Mouse (Mus musculus): ENCODE measurements around the gene Nr1d1. TPM values are rescaled to one million over a fixed set of nuclear protein-coding genes. Genes with fewer than 3 reads are reported as not detected.

Nr1d1 gene
- polyA plus RNA-seq, 1 experiment from 2014 or later: 3.0 TPM

- H3K4me2 ChIP-seq (ENCODE audit: low read length): no peak overlapping the region
- H3K9ac ChIP-seq (replicated peaks; ENCODE audit: low read length): no peak overlapping the region
- WGBS: 89% methylated on average over 8 of the region's 8 CpGs
- H3K27me3 ChIP-seq (ENCODE audit: control insufficient read depth, insufficient read depth, low read length): no peaks in the 10 kb centered on the region
- ATAC-seq (ENCODE audit: low FRiP score, low TSS enrichment) (no peak), DNase-seq (no peak)
- no peak overlapping the region for H3K27ac ChIP-seq (replicated peaks; ENCODE audit: low read depth, low read length)
- H3K4me3 ChIP-seq (replicated peaks; ENCODE audit: low read depth, low read length): no peak overlapping the region
- peaks cover 67% of the 10 kb centered on the region for H3K36me3 ChIP-seq (ENCODE audit: control insufficient read depth, insufficient read depth, low read length)
- peaks cover 30% of the 10 kb centered on the region for H3K4me1 ChIP-seq (ENCODE audit: control insufficient read depth, insufficient read depth, low read length)
- H3K9me3 ChIP-seq (ENCODE audit: control insufficient read depth, low read length): no peaks in the 10 kb centered on the region
These were observed 11.7 kb downstream of the Nr1d1 start for GRCm38 (mm10) chr11:98763502-98763861.

GRCm38 (mm10) chr11:98762756-98763501 lies 12.2 kb downstream of the Nr1d1 start:
- Histone ChIP-seq H3K27me3 (ENCODE audit: control insufficient read depth, insufficient read depth, low read length) (no peaks in the 10 kb centered on the region), H3K27ac (replicated peaks; ENCODE audit: low read depth, low read length) (no peak overlapping the region), H3K9ac (replicated peaks; ENCODE audit: low read length) (no peak overlapping the region), H3K4me1 (ENCODE audit: control insufficient read depth, insufficient read depth, low read length) (peaks cover 25% of the 10 kb centered on the region), H3K9me3 (ENCODE audit: control insufficient read depth, low read length) (no peaks in the 10 kb centered on the region), H3K36me3 (ENCODE audit: control insufficient read depth, insufficient read depth, low read length) (peaks cover 66% of the 10 kb centered on the region), H3K4me2 (ENCODE audit: low read length) (no peak overlapping the region), H3K4me3 (replicated peaks; ENCODE audit: low read depth, low read length) (no peak overlapping the region)
- ATAC-seq (ENCODE audit: low FRiP score, low TSS enrichment) (no peak), DNase-seq (peak; percentile 54)
- WGBS: 61% methylated on average over 17 of the region's 17 CpGs

GRCm38 (mm10) chr11:98761939-98762338 lies 13.2 kb downstream of the Nr1d1 start:
- H3K36me3 ChIP-seq (ENCODE audit: control insufficient read depth, insufficient read depth, low read length): peaks cover 76% of the 10 kb centered on the region
- H3K4me2 ChIP-seq (ENCODE audit: low read length): no peak overlapping the region
- 94% methylated on average over 4 of the region's 4 CpGs for whole genome bisulfite sequencing
- peaks cover 16% of the 10 kb centered on the region for H3K4me1 ChIP-seq (ENCODE audit: control insufficient read depth, insufficient read depth, low read length)
- H3K9ac ChIP-seq (replicated peaks; ENCODE audit: low read length): no peak overlapping the region
- DNase-seq: no peak
- no peaks in the 10 kb centered on the region for H3K9me3 ChIP-seq (ENCODE audit: control insufficient read depth, low read length)
- no peaks in the 10 kb centered on the region for H3K27me3 ChIP-seq (ENCODE audit: control insufficient read depth, insufficient read depth, low read length)
- no peak for ATAC-seq (ENCODE audit: low FRiP score, low TSS enrichment)
- H3K27ac ChIP-seq (replicated peaks; ENCODE audit: low read depth, low read length): no peak overlapping the region
- no peak overlapping the region for H3K4me3 ChIP-seq (replicated peaks; ENCODE audit: low read depth, low read length)

GRCm38 (mm10) chr11:98756711-98757110 lies 18.4 kb downstream of the Nr1d1 start:
- no peak for DNase-seq
- Histone ChIP-seq H3K27ac (replicated peaks; ENCODE audit: low read depth, low read length) (no peak overlapping the region), H3K4me2 (ENCODE audit: low read length) (no peak overlapping the region), H3K9me3 (ENCODE audit: control insufficient read depth, low read length) (no peaks in the 10 kb centered on the region), H3K9ac (replicated peaks; ENCODE audit: low read length) (no peak overlapping the region), H3K36me3 (ENCODE audit: control insufficient read depth, insufficient read depth, low read length) (peaks cover 72% of the 10 kb centered on the region), H3K4me3 (replicated peaks; ENCODE audit: low read depth, low read length) (no peak overlapping the region), H3K4me1 (ENCODE audit: control insufficient read depth, insufficient read depth, low read length) (peaks cover 18% of the 10 kb centered on the region), H3K27me3 (ENCODE audit: control insufficient read depth, insufficient read depth, low read length) (no peaks in the 10 kb centered on the region)
- no peak for ATAC-seq (ENCODE audit: low FRiP score, low TSS enrichment)
- WGBS: 89% methylated on average over 12 of the region's 12 CpGs

GRCm38 (mm10) chr11:98755726-98756380 lies 19.3 kb downstream of the Nr1d1 start:
- Histone ChIP-seq H3K9me3 (ENCODE audit: control insufficient read depth, low read length) (no peaks in the 10 kb centered on the region), H3K4me1 (ENCODE audit: control insufficient read depth, insufficient read depth, low read length) (peaks cover 27% of the 10 kb centered on the region), H3K27me3 (ENCODE audit: control insufficient read depth, insufficient read depth, low read length) (no peaks in the 10 kb centered on the region), H3K36me3 (ENCODE audit: control insufficient read depth, insufficient read depth, low read length) (peaks cover 64% of the 10 kb centered on the region), H3K4me2 (ENCODE audit: low read length) (no peak overlapping the region), H3K9ac (replicated peaks; ENCODE audit: low read length) (no peak overlapping the region), H3K4me3 (replicated peaks; ENCODE audit: low read depth, low read length) (no peak overlapping the region), H3K27ac (replicated peaks; ENCODE audit: low read depth, low read length) (no peak overlapping the region)
- DNase-seq (no peak), ATAC-seq (ENCODE audit: low FRiP score, low TSS enrichment) (no peak)
- WGBS: 94% methylated on average over 6 of the region's 6 CpGs

- ATAC-seq (ENCODE audit: low FRiP score, low TSS enrichment): 0 out of 2 replicates have a peak, but pooled peaks have one; percentile 4
- no peak overlapping the region for H3K9ac ChIP-seq (replicated peaks; ENCODE audit: low read length)
- H3K36me3 ChIP-seq (ENCODE audit: control insufficient read depth, insufficient read depth, low read length): peaks cover 54% of the 10 kb centered on the region
These were observed 20.4 kb downstream of the Nr1d1 start for GRCm38 (mm10) chr11:98754621-98755181.

GRCm38 (mm10) chr11:98754151-98754620 lies 20.9 kb downstream of the Nr1d1 start:
- no peak overlapping the region for H3K4me3 ChIP-seq (replicated peaks; ENCODE audit: low read depth, low read length)
- no peaks in the 10 kb centered on the region for H3K27me3 ChIP-seq (ENCODE audit: control insufficient read depth, insufficient read depth, low read length)
- H3K36me3 ChIP-seq (ENCODE audit: control insufficient read depth, insufficient read depth, low read length): peaks cover 54% of the 10 kb centered on the region
- 77% methylated on average over 9 of the region's 9 CpGs for WGBS
- peak overlapping the region; percentile 49; the same call in 1 of the 2 replicates for H3K27ac ChIP-seq (replicated peaks; ENCODE audit: low read depth, low read length)
- no peak for ATAC-seq (ENCODE audit: low FRiP score, low TSS enrichment)
- no peak for DNase-seq
- no peak overlapping the region for H3K9ac ChIP-seq (replicated peaks; ENCODE audit: low read length)
- H3K4me2 ChIP-seq (ENCODE audit: low read length): no peak overlapping the region
- peaks cover 44% of the 10 kb centered on the region for H3K4me1 ChIP-seq (ENCODE audit: control insufficient read depth, insufficient read depth, low read length)
- H3K9me3 ChIP-seq (ENCODE audit: control insufficient read depth, low read length): no peaks in the 10 kb centered on the region

More at GRCm38 (mm10) chr11:98754621-98755181, 20.4 kb downstream of the Nr1d1 start:
- H3K4me3 ChIP-seq (replicated peaks; ENCODE audit: low read depth, low read length): no peak overlapping the region
- DNase-seq: peak; percentile 87
- H3K4me1 ChIP-seq (ENCODE audit: control insufficient read depth, insufficient read depth, low read length): peaks cover 39% of the 10 kb centered on the region
- 23% methylated on average over 7 of the region's 7 CpGs for WGBS
- peak overlapping the region; percentile 49 for H3K27ac ChIP-seq (replicated peaks; ENCODE audit: low read depth, low read length)
- no peaks in the 10 kb centered on the region for H3K9me3 ChIP-seq (ENCODE audit: control insufficient read depth, low read length)
- H3K4me2 ChIP-seq (ENCODE audit: low read length): 0 out of 2 replicates have a peak overlapping the region, but pooled peaks have one; percentile 4
- H3K27me3 ChIP-seq (ENCODE audit: control insufficient read depth, insufficient read depth, low read length): no peaks in the 10 kb centered on the region

GRCm38 (mm10) chr11:98753264-98753663 lies 21.9 kb downstream of the Nr1d1 start:
- Histone ChIP-seq H3K27me3 (ENCODE audit: control insufficient read depth, insufficient read depth, low read length) (no peaks in the 10 kb centered on the region), H3K4me1 (ENCODE audit: control insufficient read depth, insufficient read depth, low read length) (peaks cover 53% of the 10 kb centered on the region), H3K9ac (replicated peaks; ENCODE audit: low read length) (no peak overlapping the region), H3K36me3 (ENCODE audit: control insufficient read depth, insufficient read depth, low read length) (peaks cover 46% of the 10 kb centered on the region), H3K27ac (replicated peaks; ENCODE audit: low read depth, low read length) (no peak overlapping the region), H3K4me2 (ENCODE audit: low read length) (no peak overlapping the region), H3K9me3 (ENCODE audit: control insufficient read depth, low read length) (no peaks in the 10 kb centered on the region), H3K4me3 (replicated peaks; ENCODE audit: low read depth, low read length) (no peak overlapping the region)
- DNase-seq: no peak
- 94% methylated on average over 5 of the region's 5 CpGs for WGBS
- no peak for ATAC-seq (ENCODE audit: low FRiP score, low TSS enrichment)
